Mouse (Mus musculus): Measurements from ENCODE around the gene Slc39a11. TPM values are rescaled to one million over a fixed set of nuclear protein-coding genes. Genes with fewer than 3 reads are reported as not detected.

Gene Slc39a11
- polyA plus RNA-seq (2012), result 64.6 and 65.6 TPM in 2 replicates

GRCm38 (mm10) chr11:113649353-113650210 lies at the start of gene Slc39a11:
TSS of gene Slc39a11 (minus strand) at chr11:113650079.

GRCm38 (mm10) chr11:113683957-113684706 lies 34.3 kb upstream of the Slc39a11 start, which contains the start of the genes Fam104a and D11Wsu47e:
TSS of gene Fam104a (minus strand) at chr11:113684155.
TSS of gene D11Wsu47e (plus strand) at chr11:113684412.

GRCm38 (mm10) chr11:113648690-113649352 lies 1.1 kb downstream of the Slc39a11 start, which contains the start of gene Cog1:
TSS of gene Cog1 (plus strand) at chr11:113649169.

GRCm38 (mm10) chr11:113618672-113619419 lies 31.0 kb downstream of the Slc39a11 start, which contains the start of gene Sstr2:
TSS of gene Sstr2 (plus strand) at chr11:113619342.

Other genes with a start within 250 kb of the Slc39a11 start
- 0.34 and 0.58 TPM in 2 replicates for gene Sstr2, start 30.7 kb downstream of the Slc39a11 start, polyA plus RNA-seq (2012)
- 33.7 and 38.0 TPM in 2 replicates for gene Cog1, start 910 bp downstream of the Slc39a11 start, polyA plus RNA-seq (2012)
- gene Fam104a, start 34.1 kb upstream of the Slc39a11 start, polyA plus RNA-seq (2012), result 71.0 and 71.3 TPM in 2 replicates
- 4.4 and 5.0 TPM in 2 replicates for gene D11Wsu47e, start 34.3 kb upstream of the Slc39a11 start, polyA plus RNA-seq (2012)
- not detected in 2 replicates for gene Cpsf4l, start 59.9 kb upstream of the Slc39a11 start, polyA plus RNA-seq (2012)
- 21.4 and 30.6 TPM in 2 replicates for gene Cdc42ep4, start 101.8 kb upstream of the Slc39a11 start, polyA plus RNA-seq (2012)

Measured in megakaryocyte-erythroid progenitor cell, adult 5 weeks (primary cell).